8 mouse cellular contexts compared by ENCODE assay signal in the genomic region with DNA sequence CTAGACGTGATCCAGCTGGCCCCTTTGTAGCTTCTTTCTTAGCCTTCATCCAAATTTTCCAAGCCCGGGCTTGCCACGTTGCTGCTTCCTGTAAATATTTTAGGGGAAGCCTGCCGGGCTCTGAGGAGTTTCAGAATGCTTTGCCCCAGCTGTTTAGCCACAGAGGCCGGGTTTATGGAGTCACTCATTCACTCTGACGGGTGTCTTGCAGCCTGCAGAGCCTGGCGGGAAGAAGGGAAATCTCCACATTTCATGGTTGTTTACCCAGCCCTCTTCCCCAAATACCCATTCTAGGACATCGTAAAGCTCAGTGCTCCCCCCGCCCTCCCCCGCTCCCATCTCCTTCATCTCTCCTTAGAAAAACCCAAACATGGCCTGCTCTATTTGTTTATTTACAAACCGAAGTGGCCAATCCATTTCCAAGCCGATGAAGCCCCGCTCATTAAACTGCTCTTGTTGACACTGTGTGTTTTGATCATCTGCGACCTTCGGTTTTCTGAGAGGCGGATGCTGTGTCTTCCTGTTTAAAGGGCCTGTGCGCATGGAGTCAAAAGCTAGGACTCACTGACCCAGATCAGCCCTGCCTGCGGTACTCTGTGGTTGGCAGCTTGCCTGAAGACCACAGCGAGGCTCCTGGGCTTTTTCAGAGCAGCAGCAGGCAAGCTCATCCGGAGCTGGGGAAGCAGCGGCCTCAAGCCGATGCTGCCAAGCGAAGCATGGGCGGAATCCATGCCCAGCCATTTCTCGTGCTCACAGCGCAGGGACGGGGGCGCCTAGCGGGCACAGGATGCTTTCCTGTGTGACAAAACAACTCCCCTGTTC. TPM values are rescaled to one million over a fixed set of nuclear protein-coding genes. Genes with fewer than 3 reads are reported as not detected.
DNase-seq lines count a peak whose midpoint lies in the region; ATAC-seq lines count a peak whose summit lies in the region.

No protein-coding gene starts in this region.

- H3K27me3 ChIP-seq in intestine, embryonic 14.5 days (replicated peaks; ENCODE audit: control insufficient read depth, insufficient read depth, low read length), result no peaks in the 10 kb centered on the region
- H3K27me3 ChIP-seq in megakaryocyte, embryonic 14.5 days (replicated peaks), result no peaks in the 10 kb centered on the region

- no peaks in the 10 kb centered on the region for H3K36me3 ChIP-seq in intestine, embryonic 14.5 days (ENCODE audit: control insufficient read depth, insufficient read depth, low read length)
- peaks cover 3% of the 10 kb centered on the region for H3K36me3 ChIP-seq in megakaryocyte, embryonic 14.5 days (replicated peaks; ENCODE audit: low read length)

- 11% methylated on average over 29 of the region's 29 CpGs for WGBS in intestine, embryonic 14.5 days

- H3K27ac ChIP-seq in intestine, embryonic 14.5 days (ENCODE audit: low read depth), result peak overlapping the region; percentile 92

- H3K4me3 ChIP-seq in intestine, embryonic 14.5 days (ENCODE audit: low read depth, low read length), result peak overlapping the region; percentile 15; the same call in 1 of the 2 replicates
- H3K4me3 ChIP-seq in megakaryocyte, embryonic 14.5 days (replicated peaks), result peak overlapping the region; percentile 86

- H3K4me1 ChIP-seq in intestine, embryonic 14.5 days (replicated peaks; ENCODE audit: control insufficient read depth, insufficient read depth, low read length), result peaks cover 16% of the 10 kb centered on the region
- peaks cover 39% of the 10 kb centered on the region for H3K4me1 ChIP-seq in megakaryocyte, embryonic 14.5 days

- intact Hi-C loops in left cerebral cortex, postnatal 14 days (cut with DNase I), result loop anchor here (5.0 kb wide), 1 partner anchor 41 kb away; a partner anchor contains a TSS

- no peaks in the 10 kb centered on the region for H3K9me3 ChIP-seq in intestine, embryonic 14.5 days (ENCODE audit: control insufficient read depth, low read length)
- H3K9me3 ChIP-seq in megakaryocyte, embryonic 14.5 days, result 0 out of 2 replicates have a peak, but pooled peaks cover 3% of the 10 kb centered on the region

- peak; percentile 74 for DNase-seq in embryo, embryonic 10 days (ENCODE audit: low spot score)
- peak; percentile 80 for DNase-seq in intestine, embryonic 14.5 days (ENCODE audit: low spot score)
- DNase-seq in left cerebral cortex, postnatal 14 days (ENCODE audit: low spot score in 2 of 2), result peak; percentile 61
- peak; percentile 40 for DNase-seq in right cerebral cortex, adult 18-20 months
- DNase-seq in yolk sac, embryonic 10.5 days (ENCODE audit: low spot score), result peak; percentile 67

- ATAC-seq in activated CD4-positive, CD25-positive, alpha-beta regulatory T cell, adult 4 months, result peak; percentile 75
- peak; percentile 61 for ATAC-seq in granulocyte monocyte progenitor cell, adult 5-6 weeks (replicated peaks; ENCODE audit: poor library complexity, severe bottlenecking)
- peak; percentile 69 for ATAC-seq in intestine, embryonic 14.5 days (replicated peaks; ENCODE audit: low FRiP score, low TSS enrichment, low read depth)

- peak overlapping the region; percentile 45; the same call in 1 of the 2 replicates for H3K9ac ChIP-seq in intestine, embryonic 14.5 days (ENCODE audit: low read length)

- peak overlapping the region; percentile 46 for H3K4me2 ChIP-seq in intestine, embryonic 14.5 days (ENCODE audit: low read length)

RNA-seq across cellular contexts. Expression of a gene that starts 41.1 kb away (rescaled TPM):
- 1 to 10 TPM; 5.7 to 9.7 TPM for polyA plus RNA-seq in activated CD4-positive, CD25-positive, alpha-beta regulatory T cell, adult 4 months (2017; shearing (Covaris generic))
- total RNA-seq in granulocyte monocyte progenitor cell, adult 5-6 weeks (2014; fragmentation: Nextera tagmentation), result 16.5 and 16.7 TPM in 2 replicates
- total RNA-seq in granulocyte monocyte progenitor cell, adult 5-6 weeks (2017), result 13.2 and 21.0 TPM in 2 replicates
- polyA plus RNA-seq in intestine, embryonic 14.5 days (2014; fragmentation: Nextera tagmentation; extraction: Ambion mirVana), result 27.6 and 28.7 TPM in 2 replicates
- 10 to 100 TPM; 15.8 to 17.5 TPM for total RNA-seq in left cerebral cortex, postnatal 14 days (2021)
- 2.2 and 16.0 TPM in 2 replicates for polyA plus RNA-seq in megakaryocyte, embryonic 14.5 days (2012; ENCODE audit: insufficient read depth, low replicate concordance)

RNA-seq across cellular contexts. Expression of a gene that starts 51.1 kb away (rescaled TPM):
- 1 to 10 TPM; 8.3 to 9.0 TPM for polyA plus RNA-seq in activated CD4-positive, CD25-positive, alpha-beta regulatory T cell, adult 4 months (2017; shearing (Covaris generic))
- 18.0 and 25.6 TPM in 2 replicates for total RNA-seq in granulocyte monocyte progenitor cell, adult 5-6 weeks (2014; fragmentation: Nextera tagmentation)
- 15.3 and 15.8 TPM in 2 replicates for total RNA-seq in granulocyte monocyte progenitor cell, adult 5-6 weeks (2017)
- polyA plus RNA-seq in intestine, embryonic 14.5 days (2014; fragmentation: Nextera tagmentation; extraction: Ambion mirVana), result 16.4 and 18.2 TPM in 2 replicates
- total RNA-seq in left cerebral cortex, postnatal 14 days (2021), result 10 to 100 TPM; 22.6 to 23.5 TPM
- polyA plus RNA-seq in megakaryocyte, embryonic 14.5 days (2012; ENCODE audit: insufficient read depth, low replicate concordance), result 2.9 TPM in 2 replicates

Comparison
In these comparisons a context has a peak if more than half of its experiments do, and no peak if none do; other contexts are left out.
1. Peak in every context shown above with its lines: DNase-seq, ATAC-seq, H3K4me3 ChIP-seq and H3K27ac ChIP-seq.